Mouse (Mus musculus): ENCODE measurements around the gene Cbr1.

Gene Cbr1

GRCm38 (mm10) chr16:93605553-93605952 lies at the start of gene Cbr1:
Gene Cbr1 (plus strand): TSS chr16:93605853.
- ATAC-seq (ENCODE audit: insufficient number of reproducible peaks, low FRiP score, low TSS enrichment): no peak

GRCm38 (mm10) chr16:93557646-93558045 lies 48.0 kb upstream of the Cbr1 start:
- ATAC-seq (ENCODE audit: insufficient number of reproducible peaks, low FRiP score, low TSS enrichment): no peak

- no peak for ATAC-seq (ENCODE audit: insufficient number of reproducible peaks, low FRiP score, low TSS enrichment)
These were observed 47.2 kb upstream of the Cbr1 start for GRCm38 (mm10) chr16:93558499-93558898.

- no peak for ATAC-seq (ENCODE audit: insufficient number of reproducible peaks, low FRiP score, low TSS enrichment)
These were observed 33.3 kb upstream of the Cbr1 start for GRCm38 (mm10) chr16:93572383-93572782.

GRCm38 (mm10) chr16:93573434-93573833 lies 32.2 kb upstream of the Cbr1 start:
- ATAC-seq (ENCODE audit: insufficient number of reproducible peaks, low FRiP score, low TSS enrichment): no peak

GRCm38 (mm10) chr16:93574521-93575191 lies 31.0 kb upstream of the Cbr1 start:
- no peak for ATAC-seq (ENCODE audit: insufficient number of reproducible peaks, low FRiP score, low TSS enrichment)

- ATAC-seq (ENCODE audit: insufficient number of reproducible peaks, low FRiP score, low TSS enrichment): no peak
These were observed 30.1 kb upstream of the Cbr1 start for GRCm38 (mm10) chr16:93575574-93575973.

GRCm38 (mm10) chr16:93576412-93577082 lies 29.1 kb upstream of the Cbr1 start:
- ATAC-seq (ENCODE audit: insufficient number of reproducible peaks, low FRiP score, low TSS enrichment): peak; percentile 62

- no peak for ATAC-seq (ENCODE audit: insufficient number of reproducible peaks, low FRiP score, low TSS enrichment)
These were observed 27.2 kb upstream of the Cbr1 start for GRCm38 (mm10) chr16:93578346-93579005.

GRCm38 (mm10) chr16:93581125-93581524 lies 24.5 kb upstream of the Cbr1 start:
- ATAC-seq (ENCODE audit: insufficient number of reproducible peaks, low FRiP score, low TSS enrichment): no peak

GRCm38 (mm10) chr16:93584976-93585702 lies 20.5 kb upstream of the Cbr1 start:
- ATAC-seq (ENCODE audit: insufficient number of reproducible peaks, low FRiP score, low TSS enrichment): no peak

- ATAC-seq (ENCODE audit: insufficient number of reproducible peaks, low FRiP score, low TSS enrichment): no peak
These were observed 19.9 kb upstream of the Cbr1 start for GRCm38 (mm10) chr16:93585703-93586205.

- no peak for ATAC-seq (ENCODE audit: insufficient number of reproducible peaks, low FRiP score, low TSS enrichment)
These were observed 19.3 kb upstream of the Cbr1 start for GRCm38 (mm10) chr16:93586382-93586781.

GRCm38 (mm10) chr16:93588281-93588680 lies 17.4 kb upstream of the Cbr1 start:
- ATAC-seq (ENCODE audit: insufficient number of reproducible peaks, low FRiP score, low TSS enrichment): no peak

GRCm38 (mm10) chr16:93590915-93591314 lies 14.7 kb upstream of the Cbr1 start:
- no peak for ATAC-seq (ENCODE audit: insufficient number of reproducible peaks, low FRiP score, low TSS enrichment)

GRCm38 (mm10) chr16:93591450-93592430 lies 13.9 kb upstream of the Cbr1 start:
- no peak for ATAC-seq (ENCODE audit: insufficient number of reproducible peaks, low FRiP score, low TSS enrichment)

- no peak for ATAC-seq (ENCODE audit: insufficient number of reproducible peaks, low FRiP score, low TSS enrichment)
These were observed 12.9 kb upstream of the Cbr1 start for GRCm38 (mm10) chr16:93592711-93593110.

GRCm38 (mm10) chr16:93593406-93593805 lies 12.2 kb upstream of the Cbr1 start:
- no peak for ATAC-seq (ENCODE audit: insufficient number of reproducible peaks, low FRiP score, low TSS enrichment)

GRCm38 (mm10) chr16:93594448-93594847 lies 11.2 kb upstream of the Cbr1 start:
- ATAC-seq (ENCODE audit: insufficient number of reproducible peaks, low FRiP score, low TSS enrichment): no peak
